Mouse (Mus musculus) layer of hippocampus, adult 8-10 months (tissue): ENCODE results near the gene Larp7. TPM values are rescaled to one million over a fixed set of nuclear protein-coding genes. Genes with fewer than 3 reads are reported as not detected.

ENCODE experiments used
- DNase-seq, 2 experiments: peaks; one replicate each; pipeline ENCODE4 v3.0.0; 2022; ENCODE audit warnings: low spot score in 2 of 2
- microRNA-seq, 2 experiments: library from miRNA; unstranded; fragments of <30 nt; microRNA quantifications; one replicate each; pipeline ENCODE4 v1.2.0; 2022
- total RNA-seq, 4 experiments: library from RNA; stranded (reverse); gene quantifications; 2 replicates each; pipeline ENCODE4 v1.2.4; 2022

The Larp7 gene
- total RNA-seq, 4 experiments from 2014 or later: 15.2 to 21.1 (median 18.0) TPM

- DNase-seq: no peak
Measured at GRCm38 (mm10) chr3:127512794-127513335, 40.3 kb downstream of the Larp7 start.

DNA sequence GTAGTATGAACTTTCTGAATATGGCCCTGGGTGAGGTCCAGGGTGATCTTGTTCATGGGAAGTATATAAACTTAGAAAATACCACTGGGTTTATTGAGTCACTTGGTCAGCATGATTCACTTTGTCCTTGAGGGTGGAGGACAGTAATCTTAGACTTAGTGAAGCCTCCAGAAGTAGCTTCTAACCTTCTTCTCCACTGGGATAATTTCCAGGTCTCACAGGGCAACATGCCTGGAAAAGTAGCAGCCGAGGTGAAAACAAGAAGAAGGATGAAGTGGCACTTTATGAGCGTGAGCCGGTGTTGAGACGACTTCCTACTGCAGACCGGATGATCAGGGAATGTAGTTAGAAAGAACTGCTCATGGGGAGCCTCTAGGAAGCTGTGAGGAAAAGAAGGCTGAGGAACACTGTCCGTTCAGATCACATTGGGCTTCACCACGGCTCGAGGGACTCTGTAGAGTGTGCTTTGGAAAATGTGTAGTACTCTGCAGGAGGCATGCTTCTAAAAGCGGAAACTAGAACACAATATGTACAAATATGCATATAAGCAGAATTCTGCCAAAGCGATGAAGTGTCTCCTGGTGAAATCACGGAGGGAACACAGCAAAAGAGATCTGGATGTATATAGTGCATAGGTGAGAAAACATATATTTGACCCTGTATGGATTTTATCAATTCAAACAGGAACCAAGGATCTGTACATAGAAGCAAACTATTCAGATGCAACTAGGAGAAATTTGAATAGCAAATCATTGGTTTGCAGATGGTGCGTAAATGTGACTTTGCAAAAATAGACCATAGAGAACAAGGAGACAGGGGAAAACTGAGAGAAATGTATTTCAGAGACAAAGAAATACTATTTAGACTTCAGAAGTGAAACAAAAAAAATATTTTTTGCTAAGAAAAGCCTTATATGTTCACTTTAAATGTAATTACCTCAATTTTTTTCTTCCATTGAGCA, 41.1 kb downstream of the Larp7 start:
- DNase-seq: no peak

DNA sequence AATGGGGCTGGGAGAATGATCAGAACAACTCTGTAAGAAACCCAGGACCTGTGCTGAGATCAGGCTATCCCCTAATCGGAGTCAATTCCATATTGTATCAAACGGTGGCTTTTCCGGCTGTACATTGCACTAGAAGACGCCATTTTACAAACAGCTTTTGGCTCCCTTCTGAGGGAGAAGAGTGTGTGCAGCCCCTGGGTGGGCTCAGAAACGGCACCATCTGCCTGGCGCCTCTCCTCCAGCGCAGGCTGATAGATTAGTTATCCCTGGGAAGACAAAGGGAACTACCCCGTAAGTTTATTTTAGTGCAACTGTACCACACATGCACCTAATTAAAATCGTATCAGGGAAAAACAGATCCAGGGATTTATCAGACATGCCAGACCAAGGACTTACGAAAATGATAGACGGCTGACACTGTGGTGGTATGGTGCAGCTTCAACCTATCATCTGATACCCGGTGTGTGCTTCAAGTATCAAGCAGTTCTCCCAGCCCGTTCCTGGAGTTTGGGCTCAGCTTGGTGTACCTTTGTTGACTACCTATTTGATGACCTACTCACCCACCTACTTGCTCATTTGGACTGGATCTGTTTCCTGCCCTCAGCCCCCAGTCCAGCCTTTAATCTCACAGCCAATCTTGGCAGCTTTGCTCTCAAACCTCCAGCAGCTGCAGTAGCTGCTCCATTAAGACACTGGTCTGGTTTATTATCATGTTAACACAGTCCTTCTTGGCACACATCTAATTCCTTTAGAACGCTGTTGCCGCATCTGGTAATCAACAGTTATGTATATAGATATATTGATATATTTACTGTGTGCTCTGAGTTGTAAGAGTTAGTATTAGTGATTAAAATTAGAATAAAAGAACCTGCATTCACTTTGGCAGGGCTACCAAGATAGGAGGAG, 45.0 kb downstream of the Larp7 start:
- no peak for DNase-seq

DNA sequence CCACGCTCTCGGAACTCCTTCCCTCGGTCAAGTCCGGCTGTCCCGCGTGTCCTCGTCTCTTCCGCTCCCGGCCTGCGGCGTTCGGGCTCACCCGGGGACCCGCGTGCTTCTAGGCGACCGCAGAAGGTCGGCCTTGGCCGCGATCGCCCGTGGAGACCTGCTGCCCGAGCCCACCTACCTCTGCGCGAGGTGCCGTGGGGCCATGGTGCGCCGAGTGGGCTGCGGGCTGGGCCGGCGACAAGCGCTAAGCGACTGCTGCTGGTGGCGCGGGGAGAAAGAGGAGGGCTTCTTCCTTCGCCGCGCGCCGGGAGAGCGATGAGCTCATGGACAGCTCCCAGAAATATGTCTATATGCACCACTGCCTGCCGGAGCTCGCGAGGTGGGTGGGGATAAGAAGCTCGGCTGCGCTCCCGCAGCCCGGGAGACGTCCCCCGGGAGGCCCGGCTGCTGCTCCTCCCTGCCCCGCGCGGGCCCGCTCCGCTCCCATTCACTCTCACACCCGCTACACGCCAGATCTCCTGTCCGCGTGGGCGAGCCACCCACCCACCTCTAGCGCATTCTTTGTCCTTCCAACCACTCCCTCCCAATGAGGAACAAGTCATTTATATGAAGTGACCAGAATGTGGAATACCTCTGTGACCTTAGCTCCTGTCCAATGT, 54.3 kb downstream of the Larp7 start, which contains the start of gene Ank2:
TSS of gene Ank2 (minus strand) at position 609 of the 659 bp plus-strand sequence.
- peak; percentile 52 to 57 for DNase-seq

DNA sequence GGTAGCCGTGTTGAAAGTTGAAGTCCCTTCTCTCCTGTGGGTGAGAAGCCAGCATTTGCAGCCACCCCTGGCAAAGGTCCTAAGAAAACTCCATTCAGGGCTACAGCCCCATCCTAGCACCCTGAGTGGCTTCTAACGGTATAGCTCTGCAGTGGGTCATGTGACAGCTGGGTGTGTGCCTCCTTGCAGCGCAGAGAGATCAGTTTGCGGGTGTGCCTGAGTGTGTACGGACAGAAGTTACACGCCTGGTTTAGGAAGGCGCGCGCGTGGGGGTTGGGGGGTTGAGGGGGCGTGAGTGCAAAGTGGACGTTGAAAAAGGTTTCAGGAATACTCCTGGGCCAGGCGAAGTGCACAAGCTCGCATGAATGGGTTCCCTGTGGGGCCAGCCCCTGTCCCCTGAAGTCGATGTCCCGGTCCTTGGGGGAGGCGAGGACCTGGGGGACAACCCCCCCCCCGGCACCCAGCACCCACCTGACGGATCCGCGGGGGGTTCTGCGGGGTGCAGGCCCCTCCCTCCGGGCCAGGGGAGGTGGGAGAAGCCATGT, 54.9 kb downstream of the Larp7 start:
- peak; percentile 13 to 33 for DNase-seq

DNA sequence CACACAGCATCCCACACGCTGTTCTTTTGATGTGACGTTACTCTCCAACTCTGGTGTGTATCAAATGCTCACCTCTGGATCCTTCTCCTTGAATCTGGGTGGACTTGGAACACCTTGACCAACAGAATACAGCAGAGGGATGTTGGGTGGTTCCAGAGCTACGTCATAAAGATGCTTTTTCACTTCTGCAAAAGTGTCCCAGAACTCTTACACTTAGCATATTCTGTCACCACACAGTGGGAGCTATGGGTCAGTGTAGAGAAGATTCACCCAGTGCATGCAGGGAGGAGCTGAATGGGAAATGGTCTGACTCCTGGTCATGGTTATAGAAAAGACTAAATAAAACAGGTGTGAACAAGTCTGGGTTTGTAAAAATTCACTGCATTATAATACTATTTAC, 60.5 kb downstream of the Larp7 start:
- no peak for DNase-seq

DNA sequence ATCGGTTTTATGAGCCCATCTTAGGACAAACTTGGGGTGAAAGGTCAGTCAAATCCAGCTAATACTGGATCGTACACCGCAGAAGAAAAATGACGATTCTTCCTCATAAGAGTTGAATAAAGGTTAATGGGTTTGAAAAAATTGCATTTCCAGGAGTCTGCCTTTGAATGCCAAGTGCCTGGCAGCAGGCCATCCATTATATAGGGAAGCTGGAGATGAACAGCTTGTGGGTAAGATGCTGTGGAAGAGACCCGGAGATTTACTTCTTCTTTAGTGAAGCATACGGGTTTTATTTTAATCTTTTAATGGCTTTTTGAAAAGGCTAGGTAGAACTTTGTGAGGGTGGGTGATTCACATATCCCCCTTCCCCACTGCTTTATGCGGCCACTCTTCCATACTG, 65.8 kb downstream of the Larp7 start:
- DNase-seq: no peak

Small RNA genes within 50 kb of the gene (microRNA-seq; reads per million reads assigned to microRNA genes)
- 0.25 to 93.2 reads per million in 2 experiments for gene Mir302a
- gene Mir302b: 0.51 to 89.7 reads per million in 2 experiments
- 0 to 15.6 reads per million in 2 experiments for gene Mir302c
- 0.76 to 51.7 reads per million in 2 experiments for gene Mir302d
- 0 reads per million in 2 experiments for gene Mir367

Other genes with a start within 250 kb of the Larp7 start
- gene Ank2, start 54.0 kb downstream of the Larp7 start, total RNA-seq: 100 to 1,000 TPM; 710 to 787 (median 750) TPM
- gene Zgrf1, start 140 bp upstream of the Larp7 start, total RNA-seq: 1 to 10 TPM; 2.4 to 4.0 (median 2.7) TPM
- under 1 TPM; 0.61 to 0.93 (median 0.74) TPM for gene Neurog2, start 79.8 kb upstream of the Larp7 start, total RNA-seq
- 10 to 100 TPM in 3 of 4 experiments, 1 to 10 TPM in 1; 8.6 to 12.3 (median 11.4) TPM for gene Alpk1, start 227.2 kb upstream of the Larp7 start, total RNA-seq
- 10 to 100 TPM in 2 of 4 experiments, 1 to 10 TPM in 2; 7.7 to 12.5 (median 9.7) TPM for gene Tifa, start 236.5 kb upstream of the Larp7 start, total RNA-seq